Mouse (Mus musculus): ENCODE data around the gene Tpm1. TPM values are rescaled to one million over a fixed set of nuclear protein-coding genes. Genes with fewer than 3 reads are reported as not detected.

Gene Tpm1
- polyA plus RNA-seq, 1 experiment from 2014 or later, result 422 TPM

GRCm38 (mm10) chr9:67049836-67050235 is 630 bp upstream of the Tpm1 start:
- ATAC-seq (ENCODE audit: low FRiP score, low TSS enrichment), result 0 out of 2 replicates have a peak, but pooled peaks have one; percentile 10
- peak overlapping the region; percentile 60 for H3K4me3 ChIP-seq (ENCODE audit: low read length)
- H3K27me3 ChIP-seq (ENCODE audit: control insufficient read depth, insufficient read depth, low read length), result 0 out of 2 replicates have a peak, but pooled peaks cover 4% of the 10 kb centered on the region
- peak overlapping the region; percentile 71 for H3K27ac ChIP-seq (ENCODE audit: low read depth, low read length)
- peaks cover 27% of the 10 kb centered on the region for H3K4me1 ChIP-seq (ENCODE audit: control insufficient read depth, insufficient read depth, low read length)
- H3K9ac ChIP-seq (ENCODE audit: low read depth, low read length), result no peak overlapping the region
- peak overlapping the region; percentile 79 for H3K4me2 ChIP-seq (replicated peaks; ENCODE audit: low read depth, low read length)
- no peaks in the 10 kb centered on the region for H3K36me3 ChIP-seq (ENCODE audit: control insufficient read depth, insufficient read depth, low read length)
- H3K9me3 ChIP-seq (ENCODE audit: control insufficient read depth, low read length), result no peaks in the 10 kb centered on the region
- 16% methylated on average over 7 of the region's 7 CpGs for WGBS

- ATAC-seq (ENCODE audit: low FRiP score, low TSS enrichment), result no peak
- peak overlapping the region; percentile 60 for H3K4me3 ChIP-seq (ENCODE audit: low read length)
- H3K27me3 ChIP-seq (ENCODE audit: control insufficient read depth, insufficient read depth, low read length), result 0 out of 2 replicates have a peak, but pooled peaks cover 4% of the 10 kb centered on the region
- H3K9me3 ChIP-seq (ENCODE audit: control insufficient read depth, low read length), result no peaks in the 10 kb centered on the region
- H3K4me2 ChIP-seq (replicated peaks; ENCODE audit: low read depth, low read length), result peak overlapping the region; percentile 79
- peak overlapping the region; percentile 53 for H3K27ac ChIP-seq (ENCODE audit: low read depth, low read length)
- WGBS, result under 1% methylated on average over 26 of the region's 26 CpGs
- H3K36me3 ChIP-seq (ENCODE audit: control insufficient read depth, insufficient read depth, low read length), result no peaks in the 10 kb centered on the region
- H3K9ac ChIP-seq (ENCODE audit: low read depth, low read length), result peak overlapping the region; percentile 72
- peaks cover 27% of the 10 kb centered on the region for H3K4me1 ChIP-seq (ENCODE audit: control insufficient read depth, insufficient read depth, low read length)
These were observed 622 bp downstream of the Tpm1 start for GRCm38 (mm10) chr9:67048483-67049085.

- ATAC-seq (ENCODE audit: low FRiP score, low TSS enrichment), result no peak
These were observed 1.4 kb downstream of the Tpm1 start for GRCm38 (mm10) chr9:67047606-67048482.

GRCm38 (mm10) chr9:67046881-67047605 is 2.2 kb downstream of the Tpm1 start:
- Histone ChIP-seq H3K27ac (ENCODE audit: low read depth, low read length) (0 out of 2 replicates have a peak overlapping the region, but pooled peaks have one; percentile 26), H3K4me1 (ENCODE audit: control insufficient read depth, insufficient read depth, low read length) (peaks cover 35% of the 10 kb centered on the region), H3K9ac (ENCODE audit: low read depth, low read length) (peak overlapping the region; percentile 72), H3K4me2 (replicated peaks; ENCODE audit: low read depth, low read length) (peak overlapping the region; percentile 79), H3K4me3 (ENCODE audit: low read length) (peak overlapping the region; percentile 60), H3K9me3 (ENCODE audit: control insufficient read depth, low read length) (no peaks in the 10 kb centered on the region), H3K27me3 (ENCODE audit: control insufficient read depth, insufficient read depth, low read length) (0 out of 2 replicates have a peak, but pooled peaks cover 4% of the 10 kb centered on the region), H3K36me3 (ENCODE audit: control insufficient read depth, insufficient read depth, low read length) (no peaks in the 10 kb centered on the region)
- ATAC-seq (ENCODE audit: low FRiP score, low TSS enrichment), result no peak
- 9% methylated on average over 15 of the region's 15 CpGs for WGBS

More at GRCm38 (mm10) chr9:67047606-67048482, 1.4 kb downstream of the Tpm1 start:
- Histone ChIP-seq H3K27ac (ENCODE audit: low read depth, low read length) (peak overlapping the region; percentile 53; the same call in 1 of the 2 replicates), H3K27me3 (ENCODE audit: control insufficient read depth, insufficient read depth, low read length) (0 out of 2 replicates have a peak, but pooled peaks cover 4% of the 10 kb centered on the region), H3K4me3 (ENCODE audit: low read length) (peak overlapping the region; percentile 60), H3K9ac (ENCODE audit: low read depth, low read length) (peak overlapping the region; percentile 72), H3K9me3 (ENCODE audit: control insufficient read depth, low read length) (no peaks in the 10 kb centered on the region), H3K4me2 (replicated peaks; ENCODE audit: low read depth, low read length) (peak overlapping the region; percentile 79), H3K4me1 (ENCODE audit: control insufficient read depth, insufficient read depth, low read length) (peaks cover 28% of the 10 kb centered on the region), H3K36me3 (ENCODE audit: control insufficient read depth, insufficient read depth, low read length) (no peaks in the 10 kb centered on the region)
- WGBS, result under 1% methylated on average over 40 of the region's 50 CpGs

- peak overlapping the region; percentile 60; the same call in 1 of the 2 replicates for H3K4me3 ChIP-seq (ENCODE audit: low read length)
These were observed 3.1 kb downstream of the Tpm1 start for GRCm38 (mm10) chr9:67045966-67046602.

GRCm38 (mm10) chr9:67045306-67045675 is 3.9 kb downstream of the Tpm1 start:
- Histone ChIP-seq H3K4me1 (ENCODE audit: control insufficient read depth, insufficient read depth, low read length) (peaks cover 52% of the 10 kb centered on the region), H3K27ac (ENCODE audit: low read depth, low read length) (no peak overlapping the region), H3K9ac (ENCODE audit: low read depth, low read length) (no peak overlapping the region; the same call in 1 of the 2 replicates), H3K4me2 (replicated peaks; ENCODE audit: low read depth, low read length) (peak overlapping the region; percentile 79), H3K4me3 (ENCODE audit: low read length) (no peak overlapping the region), H3K27me3 (ENCODE audit: control insufficient read depth, insufficient read depth, low read length) (no peaks in the 10 kb centered on the region), H3K36me3 (ENCODE audit: control insufficient read depth, insufficient read depth, low read length) (no peaks in the 10 kb centered on the region), H3K9me3 (ENCODE audit: control insufficient read depth, low read length) (no peaks in the 10 kb centered on the region)
- no peak for ATAC-seq (ENCODE audit: low FRiP score, low TSS enrichment)
- 32% methylated on average over 4 of the region's 4 CpGs for WGBS

More at GRCm38 (mm10) chr9:67045966-67046602, 3.1 kb downstream of the Tpm1 start:
- Histone ChIP-seq H3K9ac (ENCODE audit: low read depth, low read length) (no peak overlapping the region; the same call in 1 of the 2 replicates), H3K4me1 (ENCODE audit: control insufficient read depth, insufficient read depth, low read length) (peaks cover 45% of the 10 kb centered on the region), H3K4me2 (replicated peaks; ENCODE audit: low read depth, low read length) (peak overlapping the region; percentile 79), H3K27ac (ENCODE audit: low read depth, low read length) (no peak overlapping the region), H3K27me3 (ENCODE audit: control insufficient read depth, insufficient read depth, low read length) (0 out of 2 replicates have a peak, but pooled peaks cover 4% of the 10 kb centered on the region), H3K36me3 (ENCODE audit: control insufficient read depth, insufficient read depth, low read length) (no peaks in the 10 kb centered on the region), H3K9me3 (ENCODE audit: control insufficient read depth, low read length) (no peaks in the 10 kb centered on the region)
- no peak for ATAC-seq (ENCODE audit: low FRiP score, low TSS enrichment)
- 18% methylated on average over 5 of the region's 5 CpGs for WGBS

- H3K4me2 ChIP-seq (replicated peaks; ENCODE audit: low read depth, low read length), result peak overlapping the region; percentile 65
- H3K36me3 ChIP-seq (ENCODE audit: control insufficient read depth, insufficient read depth, low read length), result no peaks in the 10 kb centered on the region
- 29% methylated on average over 9 of the region's 9 CpGs for WGBS
- H3K27me3 ChIP-seq (ENCODE audit: control insufficient read depth, insufficient read depth, low read length), result no peaks in the 10 kb centered on the region
- H3K27ac ChIP-seq (ENCODE audit: low read depth, low read length), result no peak overlapping the region
- ATAC-seq (ENCODE audit: low FRiP score, low TSS enrichment), result no peak
- H3K4me1 ChIP-seq (ENCODE audit: control insufficient read depth, insufficient read depth, low read length), result peaks cover 55% of the 10 kb centered on the region
- peak overlapping the region; percentile 24; the same call in 1 of the 2 replicates for H3K9ac ChIP-seq (ENCODE audit: low read depth, low read length)
- H3K9me3 ChIP-seq (ENCODE audit: control insufficient read depth, low read length), result no peaks in the 10 kb centered on the region
- no peak overlapping the region for H3K4me3 ChIP-seq (ENCODE audit: low read length)
These were observed 4.5 kb downstream of the Tpm1 start for GRCm38 (mm10) chr9:67044551-67045305.
